Mouse (Mus musculus) liver, adult 2 months (tissue): ENCODE measurements at regions not wholly inside any gene's neighbourhood (a gene's known extent, or its start where the extent isn't known, plus 50 kb on each side); places are given as distances from the start of the nearest gene placed in this dataset.

ENCODE experiments used
- CTCF ChIP-seq: fragments of 200-500 bp; IDR thresholded peaks from 2 replicates; pipeline ENCODE4 v1.5.1; 2011; ENCODE audit warnings: low read depth, low read length, control low read depth
- POLR2A ChIP-seq: fragments of 200-500 bp; IDR thresholded peaks from 2 replicates; pipeline ENCODE4 v1.6.1; 2011; ENCODE audit warnings: low read length, control low read depth; ENCODE audit not compliant: insufficient read depth; ENCODE audit errors: extremely low read depth

- TF ChIP-seq POLR2A (no peak), CTCF (no peak)
Observed at GRCm38 (mm10) chr1:43362136-43362535, 82.2 kb upstream of the Nck2 start.
